Mouse (Mus musculus) brain, embryonic 14.5 days (tissue): ENCODE results near the gene Gjc1.

ENCODE experiments used
- CTCF ChIP-seq: fragments of 200-500 bp; IDR thresholded peaks from 2 replicates; pipeline ENCODE4 v1.5.1; 2012; ENCODE audit warnings: inconsistent platforms, mild to moderate bottlenecking, moderate library complexity, borderline replicate concordance; ENCODE audit not compliant: insufficient read depth, insufficient read length; ENCODE audit errors: extremely low read depth
- POLR2A ChIP-seq: fragments of 200-500 bp; IDR thresholded peaks from 2 replicates; pipeline ENCODE4 v1.6.1; 2012; ENCODE audit warnings: mild to moderate bottlenecking, inconsistent platforms, borderline replicate concordance; ENCODE audit not compliant: poor library complexity, insufficient read depth, insufficient read length, severe bottlenecking; ENCODE audit errors: extremely low read depth

DNA sequence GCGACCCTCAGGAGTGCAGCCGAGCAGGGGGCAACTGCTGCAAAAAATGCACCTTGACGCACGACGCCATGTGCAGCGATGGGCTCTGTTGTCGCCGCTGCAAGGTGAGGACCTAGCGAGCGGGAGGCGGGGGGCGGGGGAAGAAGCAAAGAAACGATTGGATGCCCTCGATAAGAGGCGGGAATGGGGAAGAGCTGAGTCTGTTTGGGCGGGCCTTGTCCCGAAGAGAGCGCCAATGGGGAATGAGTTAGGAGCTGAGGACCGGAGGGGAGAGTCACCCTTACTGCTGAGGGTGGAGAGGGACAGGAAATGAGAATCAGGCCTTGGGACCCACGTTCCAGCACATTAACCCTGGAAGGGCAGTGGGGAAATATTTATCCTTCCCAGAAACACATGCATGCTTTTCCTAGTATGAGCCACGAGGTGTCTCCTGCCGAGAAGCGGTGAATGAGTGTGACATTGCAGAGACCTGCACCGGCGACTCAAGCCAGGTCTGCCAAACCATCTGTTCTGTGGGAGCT, 44.8 kb downstream of the Gjc1 start:
- TF ChIP-seq CTCF (peak; percentile 35; the same call in 1 of the 2 replicates), POLR2A (peak; percentile 62; the same call in 1 of the 2 replicates)
